Mouse (Mus musculus) heart, postnatal 14 days (tissue): ENCODE data around the gene Ints7. TPM values are rescaled to one million over a fixed set of nuclear protein-coding genes. Genes with fewer than 3 reads are reported as not detected.

ENCODE experiments used
- DNase-seq, 2 experiments: peaks; one replicate each; pipeline ENCODE4 v3.0.0; 2021 to 2022
- intact Hi-C: fragments of 180-260 bp; cut with DNase I; formaldehyde crosslinking; loops from one replicate; pipeline ENCODE4 v1.15.1; 2025
- total RNA-seq, 2 experiments: library from RNA; stranded (reverse); gene quantifications; 2 replicates each; pipeline ENCODE4 v1.2.3; 2021

Ints7 gene
- total RNA-seq, 2 experiments from 2014 or later, result 17.9 to 19.8 TPM

GRCm38 (mm10) chr1:191625026-191625425 is 49.6 kb downstream of the Ints7 start:
- no peak for DNase-seq
- intact Hi-C loops, result no loop called here

- intact Hi-C loops, result no loop called here
- no peak for DNase-seq
Observed at GRCm38 (mm10) chr1:191625620-191626019, 50.2 kb downstream of the Ints7 start.

GRCm38 (mm10) chr1:191628457-191629169 is 53.2 kb downstream of the Ints7 start:
- intact Hi-C loops, result no loop called here
- DNase-seq, result no peak

GRCm38 (mm10) chr1:191629170-191629636 is 53.8 kb downstream of the Ints7 start:
- intact Hi-C loops, result no loop called here

GRCm38 (mm10) chr1:191632511-191633095 is 57.2 kb downstream of the Ints7 start:
- no peak for DNase-seq

More at GRCm38 (mm10) chr1:191629170-191629636, 53.8 kb downstream of the Ints7 start:
- no peak for DNase-seq

GRCm38 (mm10) chr1:191634116-191634515 is 58.7 kb downstream of the Ints7 start:
- intact Hi-C loops, result no loop called here
- no peak for DNase-seq

More at GRCm38 (mm10) chr1:191632511-191633095, 57.2 kb downstream of the Ints7 start:
- intact Hi-C loops, result no loop called here

- intact Hi-C loops, result no loop called here
- no peak for DNase-seq
Observed at GRCm38 (mm10) chr1:191638404-191638803, 63.0 kb downstream of the Ints7 start.

GRCm38 (mm10) chr1:191639200-191639807 is 63.9 kb downstream of the Ints7 start:
- intact Hi-C loops, result no loop called here
- no peak for DNase-seq

GRCm38 (mm10) chr1:191640146-191640545 is 64.7 kb downstream of the Ints7 start:
- DNase-seq, result no peak
- intact Hi-C loops, result loop anchor here (5.0 kb wide), 1 partner anchor 77 kb away; the partner anchor contains the start of gene Lpgat1

GRCm38 (mm10) chr1:191640848-191641247 is 65.4 kb downstream of the Ints7 start:
- DNase-seq, result no peak
- intact Hi-C loops, result loop anchor here (5.0 kb wide), 1 partner anchor 76 kb away; the partner anchor contains the start of gene Lpgat1

GRCm38 (mm10) chr1:191641438-191641837 is 66.0 kb downstream of the Ints7 start:
- peak; percentile 22 to 55 for DNase-seq
- intact Hi-C loops, result loop anchor here (5.0 kb wide), 1 partner anchor 76 kb away; the partner anchor contains the start of gene Lpgat1

- DNase-seq, result no peak
- intact Hi-C loops, result loop anchor here (5.0 kb wide), 1 partner anchor 74 kb away; the partner anchor contains the start of gene Lpgat1
Observed at GRCm38 (mm10) chr1:191642903-191643302, 67.5 kb downstream of the Ints7 start.

- no peak for DNase-seq
- intact Hi-C loops, result no loop called here
Observed at GRCm38 (mm10) chr1:191645921-191646320, 70.5 kb downstream of the Ints7 start.

- intact Hi-C loops, result no loop called here
- DNase-seq, result no peak
Observed at GRCm38 (mm10) chr1:191647590-191647989, 72.2 kb downstream of the Ints7 start.

GRCm38 (mm10) chr1:191659441-191659840 is 84.0 kb downstream of the Ints7 start:
- no peak for DNase-seq

GRCm38 (mm10) chr1:191661019-191661796 is 85.8 kb downstream of the Ints7 start:
- DNase-seq, result no peak
- intact Hi-C loops, result no loop called here

More at GRCm38 (mm10) chr1:191659441-191659840, 84.0 kb downstream of the Ints7 start:
- intact Hi-C loops, result no loop called here

- intact Hi-C loops, result no loop called here
- DNase-seq, result peak; percentile 40 to 61
Observed at GRCm38 (mm10) chr1:191662178-191662898, 86.9 kb downstream of the Ints7 start.

- no peak for DNase-seq
- intact Hi-C loops, result no loop called here
Observed at GRCm38 (mm10) chr1:191662899-191663500, 87.6 kb downstream of the Ints7 start.

GRCm38 (mm10) chr1:191663603-191664002 is 88.2 kb downstream of the Ints7 start:
- intact Hi-C loops, result no loop called here

More at GRCm38 (mm10) chr1:191663603-191664002, 88.2 kb downstream of the Ints7 start:
- no peak for DNase-seq
